Mouse (Mus musculus) ES-Bruce4 (cell line): Measurements from ENCODE around the gene Cdc42ep5.

Source experiments
- CTCF ChIP-seq: IDR thresholded peaks from one replicate; pipeline ENCODE4 v1.8.1; 2011; ENCODE audit warnings: low read depth, low read length
- POLR2A ChIP-seq: IDR thresholded peaks from one replicate; pipeline ENCODE4 v1.8.1; 2011; ENCODE audit warnings: low read length; ENCODE audit not compliant: insufficient read depth

DNA sequence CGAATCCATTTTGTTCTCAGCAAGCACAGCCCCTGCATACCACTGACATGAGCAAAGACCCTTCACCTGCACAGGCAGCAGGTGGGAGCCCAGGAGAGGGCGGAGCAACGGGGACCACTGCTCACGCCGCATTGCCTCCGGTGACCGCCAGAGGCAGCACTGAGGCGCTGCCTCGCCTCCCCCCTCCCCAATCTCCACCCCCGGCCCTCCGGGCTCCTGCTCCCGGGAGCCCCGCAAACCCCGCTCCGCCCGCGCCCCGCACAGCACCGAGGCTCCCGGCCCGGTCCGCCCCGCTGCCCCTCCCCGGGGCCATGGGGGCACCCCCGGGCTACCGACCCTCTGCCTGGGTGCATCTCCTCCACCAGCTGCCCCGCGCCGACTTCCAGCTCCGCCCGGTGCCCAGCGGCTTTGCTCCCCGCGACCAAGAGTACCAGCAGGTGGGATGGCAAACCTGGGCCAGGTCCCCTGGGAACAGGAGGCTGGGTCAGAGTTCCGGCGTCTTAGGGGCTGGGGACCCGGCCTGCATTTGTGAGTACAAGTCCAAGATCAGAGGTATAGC is 45.2 kb downstream of the Cdc42ep5 start, which contains the start of gene Ttyh1:
- no peak for TF ChIP-seq POLR2A
- peak; percentile 81 for TF ChIP-seq CTCF
